Mouse (Mus musculus): ENCODE data around the gene Dync2li1. TPM values are rescaled to one million over a fixed set of nuclear protein-coding genes. Genes with fewer than 3 reads are reported as not detected.

Dync2li1 gene
- polyA plus RNA-seq, 1 experiment from 2014 or later: 29.0 TPM

GRCm38 (mm10) chr17:84688834-84689233 is 62.5 kb downstream of the Dync2li1 start:
- H3K27me3 ChIP-seq (replicated peaks; ENCODE audit: insufficient read depth, low read length): no peaks in the 10 kb centered on the region
- whole genome bisulfite sequencing: 80% methylated on average over 11 of the region's 11 CpGs
- no peaks in the 10 kb centered on the region for H3K4me1 ChIP-seq (ENCODE audit: insufficient read depth, low read depth, low read length)
- no peak for TF ChIP-seq CTCF (IDR thresholded peaks at IDR 0.05)
- no peak for TF ChIP-seq EP300 (IDR thresholded peaks at IDR 0.05)
- no peak overlapping the region for H3K27ac ChIP-seq (ENCODE audit: low read length)
- no peaks in the 10 kb centered on the region for H3K9me3 ChIP-seq (ENCODE audit: low read length)
- no peak overlapping the region for H3K4me2 ChIP-seq (replicated peaks; ENCODE audit: low read depth, low read length)
- no peak for ATAC-seq
- no peaks in the 10 kb centered on the region for H3K36me3 ChIP-seq (ENCODE audit: insufficient read depth, low read length)
- H3K4me3 ChIP-seq (ENCODE audit: low read depth, low read length): no peak overlapping the region
- H3K9ac ChIP-seq (replicated peaks; ENCODE audit: low read depth): no peak overlapping the region
- no peak for DNase-seq (ENCODE audit: low spot score)

- WGBS: 42% methylated on average over 5 of the region's 5 CpGs
Measured at GRCm38 (mm10) chr17:84689316-84689715, 63.0 kb downstream of the Dync2li1 start.

GRCm38 (mm10) chr17:84690111-84690510 is 63.8 kb downstream of the Dync2li1 start:
- ATAC-seq: no peak
- 74% methylated on average over 5 of the region's 5 CpGs for WGBS
- TF ChIP-seq CTCF (IDR thresholded peaks at IDR 0.05): no peak
- no peak for TF ChIP-seq EP300 (IDR thresholded peaks at IDR 0.05)
- no peaks in the 10 kb centered on the region for H3K4me1 ChIP-seq (ENCODE audit: insufficient read depth, low read depth, low read length)
- H3K4me3 ChIP-seq (ENCODE audit: low read depth, low read length): no peak overlapping the region
- no peaks in the 10 kb centered on the region for H3K27me3 ChIP-seq (replicated peaks; ENCODE audit: insufficient read depth, low read length)
- no peak overlapping the region for H3K4me2 ChIP-seq (replicated peaks; ENCODE audit: low read depth, low read length)
- DNase-seq (ENCODE audit: low spot score): no peak
- no peak overlapping the region for H3K27ac ChIP-seq (ENCODE audit: low read length)
- no peaks in the 10 kb centered on the region for H3K9me3 ChIP-seq (ENCODE audit: low read length)
- H3K36me3 ChIP-seq (ENCODE audit: insufficient read depth, low read length): no peaks in the 10 kb centered on the region
- H3K9ac ChIP-seq (replicated peaks; ENCODE audit: low read depth): no peak overlapping the region

More at GRCm38 (mm10) chr17:84689316-84689715, 63.0 kb downstream of the Dync2li1 start:
- Histone ChIP-seq H3K4me1 (ENCODE audit: insufficient read depth, low read depth, low read length) (no peaks in the 10 kb centered on the region), H3K27me3 (replicated peaks; ENCODE audit: insufficient read depth, low read length) (no peaks in the 10 kb centered on the region), H3K27ac (ENCODE audit: low read length) (no peak overlapping the region), H3K36me3 (ENCODE audit: insufficient read depth, low read length) (no peaks in the 10 kb centered on the region), H3K9me3 (ENCODE audit: low read length) (no peaks in the 10 kb centered on the region), H3K4me3 (ENCODE audit: low read depth, low read length) (no peak overlapping the region), H3K9ac (replicated peaks; ENCODE audit: low read depth) (no peak overlapping the region), H3K4me2 (replicated peaks; ENCODE audit: low read depth, low read length) (no peak overlapping the region)
- TF ChIP-seq EP300 (IDR thresholded peaks at IDR 0.05) (no peak), CTCF (IDR thresholded peaks at IDR 0.05) (no peak)
- no peak for ATAC-seq
- no peak for DNase-seq (ENCODE audit: low spot score)

- no peaks in the 10 kb centered on the region for H3K9me3 ChIP-seq (ENCODE audit: low read length)
- ATAC-seq (no peak), DNase-seq (ENCODE audit: low spot score) (no peak)
- H3K4me2 ChIP-seq (replicated peaks; ENCODE audit: low read depth, low read length): no peak overlapping the region
- no peak overlapping the region for H3K9ac ChIP-seq (replicated peaks; ENCODE audit: low read depth)
- TF ChIP-seq CTCF (IDR thresholded peaks at IDR 0.05) (no peak), EP300 (IDR thresholded peaks at IDR 0.05) (no peak)
- H3K4me1 ChIP-seq (ENCODE audit: insufficient read depth, low read depth, low read length): no peaks in the 10 kb centered on the region
- WGBS: 50% methylated on average over 2 of the region's 2 CpGs
- no peaks in the 10 kb centered on the region for H3K36me3 ChIP-seq (ENCODE audit: insufficient read depth, low read length)
- no peak overlapping the region for H3K4me3 ChIP-seq (ENCODE audit: low read depth, low read length)
- H3K27ac ChIP-seq (ENCODE audit: low read length): no peak overlapping the region
- no peaks in the 10 kb centered on the region for H3K27me3 ChIP-seq (replicated peaks; ENCODE audit: insufficient read depth, low read length)
Measured at GRCm38 (mm10) chr17:84693741-84694140, 67.4 kb downstream of the Dync2li1 start.

- Histone ChIP-seq H3K9me3 (ENCODE audit: low read length) (no peaks in the 10 kb centered on the region), H3K27ac (ENCODE audit: low read length) (no peak overlapping the region), H3K4me1 (ENCODE audit: insufficient read depth, low read depth, low read length) (no peaks in the 10 kb centered on the region), H3K36me3 (ENCODE audit: insufficient read depth, low read length) (no peaks in the 10 kb centered on the region), H3K4me3 (ENCODE audit: low read depth, low read length) (no peak overlapping the region), H3K9ac (replicated peaks; ENCODE audit: low read depth) (no peak overlapping the region), H3K4me2 (replicated peaks; ENCODE audit: low read depth, low read length) (no peak overlapping the region), H3K27me3 (replicated peaks; ENCODE audit: insufficient read depth, low read length) (no peaks in the 10 kb centered on the region)
- ATAC-seq: no peak
- no peak for DNase-seq (ENCODE audit: low spot score)
- no peak for TF ChIP-seq CTCF (IDR thresholded peaks at IDR 0.05)
- 68% methylated on average over 6 of the region's 6 CpGs for WGBS
Measured at GRCm38 (mm10) chr17:84696537-84696936, 70.2 kb downstream of the Dync2li1 start.

- Histone ChIP-seq H3K4me3 (ENCODE audit: low read depth, low read length) (no peak overlapping the region), H3K9me3 (ENCODE audit: low read length) (no peaks in the 10 kb centered on the region), H3K4me1 (ENCODE audit: insufficient read depth, low read depth, low read length) (no peaks in the 10 kb centered on the region), H3K27ac (ENCODE audit: low read length) (no peak overlapping the region), H3K36me3 (ENCODE audit: insufficient read depth, low read length) (no peaks in the 10 kb centered on the region), H3K9ac (replicated peaks; ENCODE audit: low read depth) (no peak overlapping the region), H3K4me2 (replicated peaks; ENCODE audit: low read depth, low read length) (no peak overlapping the region), H3K27me3 (replicated peaks; ENCODE audit: insufficient read depth, low read length) (no peaks in the 10 kb centered on the region)
- peak; percentile 67 for DNase-seq (ENCODE audit: low spot score)
- WGBS: 22% methylated on average over 5 of the region's 5 CpGs
- peak; percentile 93 for TF ChIP-seq CTCF (IDR thresholded peaks at IDR 0.05)
- no peak for TF ChIP-seq EP300 (IDR thresholded peaks at IDR 0.05)
- no peak; the same call in 1 of the 2 replicates for ATAC-seq
Measured at GRCm38 (mm10) chr17:84698727-84699126, 72.4 kb downstream of the Dync2li1 start.

Other genes starting within 250 kb of the Dync2li1 start
- 2.3 and 2.8 TPM in 2 replicates for gene Thada, start 160.3 kb upstream of the Dync2li1 start, polyA plus RNA-seq (2015; fragmentation: Nextera tagmentation; extraction: Ambion mirVana)
- gene Plekhh2, start 114.6 kb upstream of the Dync2li1 start, polyA plus RNA-seq (2015; fragmentation: Nextera tagmentation; extraction: Ambion mirVana): 5.1 and 5.5 TPM in 2 replicates
- gene Abcg8, start 49.8 kb downstream of the Dync2li1 start, polyA plus RNA-seq (2015; fragmentation: Nextera tagmentation; extraction: Ambion mirVana): not detected in 2 replicates
- gene Abcg5, start 56.5 kb downstream of the Dync2li1 start, polyA plus RNA-seq (2015; fragmentation: Nextera tagmentation; extraction: Ambion mirVana): 0.40 and 0.61 TPM in 2 replicates
- gene Lrpprc, start 164.3 kb downstream of the Dync2li1 start, polyA plus RNA-seq (2015; fragmentation: Nextera tagmentation; extraction: Ambion mirVana): 11.2 and 12.1 TPM in 2 replicates

Data from lung, postnatal 0 days (tissue).